Mouse (Mus musculus) layer of hippocampus, adult 9-11 months (tissue): ENCODE results near the gene Mdn1.

Experiments used
- DNase-seq: peaks from one replicate; pipeline ENCODE4 v3.0.0; 2022

The Mdn1 gene

GRCm38 (mm10) chr4:32789020-32789419 lies 132.1 kb downstream of the Mdn1 start:
- no peak for DNase-seq

- DNase-seq = no peak
Measured at GRCm38 (mm10) chr4:32798976-32799375, 142.1 kb downstream of the Mdn1 start.

- peak; percentile 77 for DNase-seq
Measured at GRCm38 (mm10) chr4:32799966-32800576, 143.2 kb downstream of the Mdn1 start, which contains the start of gene Lyrm2. Lyrm2 (plus strand) TSS chr4:32800253.

- DNase-seq = no peak
Measured at GRCm38 (mm10) chr4:32800577-32801170, 143.8 kb downstream of the Mdn1 start.

- no peak for DNase-seq
Measured at GRCm38 (mm10) chr4:32817478-32817877, 160.6 kb downstream of the Mdn1 start.

GRCm38 (mm10) chr4:32820676-32821075 lies 163.8 kb downstream of the Mdn1 start:
- no peak for DNase-seq

- DNase-seq = no peak
Measured at GRCm38 (mm10) chr4:32824254-32824653, 167.3 kb downstream of the Mdn1 start.
